Mouse (Mus musculus): ENCODE data around the gene Nfia.

Gene Nfia

GRCm38 (mm10) chr4:97783073-97783879, 10.7 kb downstream of the Nfia start:
- no peak for DNase-seq (ENCODE audit: low spot score in 2 of 2)

DNA sequence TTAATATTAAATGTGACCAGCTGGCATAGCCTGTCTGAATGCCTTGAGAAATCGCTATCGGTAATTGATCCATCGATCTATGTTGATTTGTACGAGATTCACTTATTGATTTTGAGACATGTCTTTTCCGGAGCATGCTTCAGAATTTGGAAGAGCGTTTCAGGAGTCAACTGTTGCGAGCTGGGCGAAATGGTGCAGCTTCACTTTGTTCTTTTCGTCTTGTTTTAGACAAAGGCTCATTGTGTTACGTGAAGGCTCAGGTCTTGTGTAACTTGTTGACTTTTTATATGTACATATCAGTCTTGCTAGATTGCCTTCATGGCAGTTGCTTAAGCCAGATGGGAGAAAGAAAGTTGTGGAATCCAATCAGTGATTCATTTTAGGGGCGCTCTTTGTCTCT, 11.7 kb downstream of the Nfia start:
- no peak for DNase-seq (ENCODE audit: low spot score in 2 of 2)

- DNase-seq (ENCODE audit: low spot score in 2 of 2): no peak
Measured at GRCm38 (mm10) chr4:97785547-97786271, 13.2 kb downstream of the Nfia start.

DNA sequence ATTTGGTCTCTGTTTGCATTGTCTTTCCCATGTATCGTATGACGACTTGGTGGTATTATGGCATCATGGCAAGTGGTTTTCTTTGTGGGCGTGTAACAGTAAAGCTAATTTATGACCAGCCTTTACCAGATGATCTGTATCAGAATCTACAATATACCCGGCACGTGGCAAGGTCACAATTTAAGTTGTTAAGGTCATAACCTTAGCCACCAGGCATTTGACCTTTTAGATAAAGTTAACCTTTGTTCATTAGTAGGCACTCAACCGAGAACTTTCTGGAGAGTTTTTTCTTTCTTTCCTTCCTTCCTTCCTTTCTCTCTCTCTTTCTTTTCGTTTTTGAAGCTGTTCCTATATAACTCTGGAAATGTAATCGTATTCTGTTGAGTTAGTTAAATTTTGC, 14.0 kb downstream of the Nfia start:
- no peak for DNase-seq (ENCODE audit: low spot score in 2 of 2)

DNA sequence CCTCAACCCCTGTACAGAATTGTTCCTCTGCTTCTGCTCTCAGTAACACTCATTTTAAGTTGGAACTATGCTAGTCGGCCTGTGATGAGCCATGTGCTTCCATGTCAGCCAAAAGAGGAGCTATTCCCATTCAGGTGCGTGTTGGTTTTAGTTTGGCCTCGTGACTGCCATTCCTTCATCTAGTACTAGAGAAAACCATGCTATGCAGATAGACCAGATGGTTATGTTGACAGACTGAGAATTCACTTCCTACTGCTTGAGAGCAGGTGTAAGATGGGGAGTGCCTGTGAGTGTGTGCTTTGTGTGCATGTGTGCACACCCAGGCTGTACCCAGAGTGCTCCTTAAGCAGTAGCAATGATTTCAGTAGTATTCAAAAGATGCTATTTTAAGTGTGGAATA, 15.0 kb downstream of the Nfia start:
- DNase-seq (ENCODE audit: low spot score in 2 of 2): no peak

- DNase-seq (ENCODE audit: low spot score in 2 of 2): no peak
Measured at GRCm38 (mm10) chr4:97788537-97788936, 16.0 kb downstream of the Nfia start.

- DNase-seq (ENCODE audit: low spot score in 2 of 2): no peak
Measured at GRCm38 (mm10) chr4:97793931-97794330, 21.4 kb downstream of the Nfia start.

- DNase-seq (ENCODE audit: low spot score in 2 of 2): no peak
Measured at GRCm38 (mm10) chr4:97794865-97795264, 22.3 kb downstream of the Nfia start.

DNA sequence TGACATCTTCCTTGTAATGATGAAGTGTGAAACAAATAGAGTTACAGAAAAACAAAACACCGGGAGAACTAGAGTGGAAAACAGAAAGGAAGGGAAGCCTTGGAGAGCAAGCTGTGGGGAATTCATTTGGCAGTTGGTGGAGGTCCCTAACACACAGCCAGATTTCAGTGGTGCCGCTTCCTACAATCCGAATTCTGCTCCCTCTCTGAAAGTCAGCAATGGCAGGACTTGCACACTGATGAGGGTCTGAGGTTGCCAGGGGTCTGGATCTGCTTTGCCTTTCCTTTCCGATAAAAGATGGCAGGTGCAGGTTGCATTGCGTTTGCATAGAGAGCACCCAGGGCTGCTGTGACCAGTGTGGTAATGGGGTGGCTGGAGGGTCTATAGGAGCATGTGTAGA, 23.4 kb downstream of the Nfia start:
- DNase-seq (ENCODE audit: low spot score in 2 of 2): no peak

GRCm38 (mm10) chr4:97796505-97796904, 24.0 kb downstream of the Nfia start:
- DNase-seq (ENCODE audit: low spot score in 2 of 2): no peak

DNA sequence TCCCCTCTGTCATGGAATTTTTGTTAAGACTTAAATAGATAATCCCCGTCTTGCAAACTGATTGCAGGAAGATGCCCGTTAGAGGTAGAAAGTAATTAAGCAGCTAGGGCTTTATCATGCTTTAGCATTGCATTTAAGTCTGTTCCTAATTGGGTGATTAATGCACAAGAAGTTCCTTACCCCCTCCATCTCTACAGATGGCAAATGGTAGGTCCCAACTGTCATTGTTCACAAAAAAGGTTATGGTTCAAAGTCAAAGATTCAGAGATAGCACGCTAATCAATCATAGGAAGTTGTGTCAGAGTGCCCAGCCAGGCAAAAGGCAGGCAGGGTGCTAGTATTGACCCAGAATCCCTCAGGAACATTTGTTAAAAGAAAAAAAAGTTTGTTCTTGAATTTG, 31.3 kb downstream of the Nfia start:
- DNase-seq (ENCODE audit: low spot score in 2 of 2): no peak

- no peak for DNase-seq (ENCODE audit: low spot score in 2 of 2)
Measured at GRCm38 (mm10) chr4:97804638-97805037, 32.1 kb downstream of the Nfia start.

DNA sequence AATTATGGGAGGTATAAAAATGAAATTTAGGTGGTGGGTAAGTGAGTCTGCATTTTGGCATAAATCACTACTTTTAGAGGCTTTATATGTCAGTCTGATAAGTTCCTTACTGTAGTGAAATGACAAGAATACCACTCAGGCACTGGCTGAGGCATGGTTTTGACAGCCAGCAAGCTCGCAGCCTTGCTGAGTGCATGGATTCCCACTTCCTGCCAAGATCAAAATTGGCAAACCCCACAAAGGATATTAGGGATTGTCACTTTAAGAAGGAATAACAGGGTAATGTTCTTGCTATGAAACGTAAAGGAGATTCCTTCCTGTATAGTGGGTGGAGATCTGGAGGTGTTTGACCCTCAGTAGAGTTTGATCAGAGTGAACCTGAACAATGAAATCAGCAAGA, 32.7 kb downstream of the Nfia start:
- no peak for DNase-seq (ENCODE audit: low spot score in 2 of 2)

DNA sequence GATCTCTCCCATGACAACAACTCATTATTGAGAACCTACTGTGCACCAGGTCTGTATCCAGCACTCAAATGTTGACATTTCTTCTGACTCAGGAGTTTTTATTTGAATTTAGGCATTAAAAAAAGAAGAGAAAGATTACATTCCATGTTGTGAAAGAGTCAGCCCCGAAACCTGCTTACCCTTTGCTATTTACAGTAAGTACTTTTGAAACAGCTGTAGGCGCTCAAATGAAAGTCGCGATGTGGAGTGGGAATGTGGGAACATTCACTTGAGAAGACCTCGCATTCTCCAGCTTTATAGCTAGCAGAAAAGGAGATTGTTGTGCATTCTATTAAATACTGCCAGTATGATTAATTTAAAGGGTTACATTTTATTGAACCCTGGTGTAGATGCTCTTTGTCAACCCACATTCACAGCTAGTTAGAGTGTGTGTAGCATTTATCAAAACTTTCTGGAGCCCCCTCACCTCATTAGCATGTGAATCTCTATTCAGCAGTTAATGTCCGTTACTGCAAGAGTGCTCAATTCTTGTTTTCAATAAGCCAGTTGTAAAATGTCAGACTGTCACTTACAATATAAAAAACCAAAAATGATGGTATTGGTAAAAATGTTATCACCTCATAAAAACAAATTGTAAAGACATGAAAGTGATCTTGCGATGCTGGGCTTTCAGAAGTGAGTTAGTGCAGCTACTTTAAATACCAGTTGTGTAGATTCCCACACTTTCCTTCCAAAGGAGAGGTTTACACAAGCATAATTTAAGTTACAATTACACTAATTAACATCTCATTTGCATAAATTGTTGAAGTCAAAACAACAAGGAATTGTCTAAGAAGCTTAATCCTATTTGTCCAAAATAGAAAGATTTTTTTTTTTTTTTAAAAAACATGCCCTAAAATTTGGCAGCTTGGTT, 33.6 kb downstream of the Nfia start:
- DNase-seq (ENCODE audit: low spot score in 2 of 2): no peak

GRCm38 (mm10) chr4:97806924-97807323, 34.4 kb downstream of the Nfia start:
- no peak for DNase-seq (ENCODE audit: low spot score in 2 of 2)

- no peak for DNase-seq (ENCODE audit: low spot score in 2 of 2)
Measured at GRCm38 (mm10) chr4:97808885-97809284, 36.4 kb downstream of the Nfia start.

DNA sequence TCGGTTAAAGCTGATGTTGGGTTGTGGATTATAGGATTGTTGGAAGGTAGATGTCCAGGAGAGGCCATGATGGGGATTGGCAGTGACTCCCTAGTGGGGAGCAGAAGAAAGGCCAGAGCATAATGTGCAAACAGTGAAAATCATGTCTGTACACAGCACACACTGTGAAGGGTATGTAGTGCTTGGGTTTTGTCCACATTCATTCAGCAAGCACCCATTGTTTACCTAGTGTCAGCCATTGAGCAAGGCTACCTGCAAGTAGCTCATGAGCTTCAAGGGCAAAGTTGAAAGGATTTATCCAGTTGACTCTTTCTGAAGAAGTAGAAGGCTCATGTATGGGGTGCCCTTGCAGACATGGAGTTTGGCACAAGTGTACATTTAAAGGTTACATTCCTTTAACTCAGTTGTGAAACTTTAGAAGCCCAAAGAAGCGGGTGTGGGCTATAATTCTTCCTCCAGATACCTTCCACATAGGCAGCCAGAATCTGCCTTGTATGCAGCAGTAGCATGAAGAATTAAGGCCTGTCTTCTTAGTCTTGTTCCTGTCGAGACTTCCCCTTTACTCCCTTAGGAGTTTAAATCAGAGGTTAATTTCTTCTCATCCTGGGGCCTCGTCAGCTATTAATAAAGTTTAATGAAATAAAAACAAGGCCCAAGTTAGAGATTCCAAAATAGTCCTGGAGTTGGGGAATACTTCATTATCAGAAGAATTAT, 37.2 kb downstream of the Nfia start:
- no peak for DNase-seq (ENCODE audit: low spot score in 2 of 2)

GRCm38 (mm10) chr4:97810348-97810939, 37.9 kb downstream of the Nfia start:
- DNase-seq (ENCODE audit: low spot score in 2 of 2): no peak

DNA sequence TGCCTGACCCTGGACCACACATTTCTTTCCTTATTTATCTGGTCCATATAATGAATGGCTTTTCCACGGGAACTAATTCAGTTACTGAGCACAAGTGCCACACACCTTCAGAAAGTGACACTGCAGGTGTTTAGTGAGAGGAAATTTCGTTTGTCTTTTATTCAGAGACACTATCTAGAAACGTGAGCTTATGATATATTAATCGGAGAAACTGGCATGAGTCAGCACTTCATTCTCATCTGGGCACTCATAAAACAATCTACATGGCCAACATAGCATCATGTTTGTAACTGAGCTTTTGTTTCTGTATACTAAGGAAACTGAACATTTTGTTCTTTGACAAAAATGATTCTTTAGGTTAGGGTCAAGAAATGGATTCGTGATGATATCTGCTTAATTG, 40.5 kb downstream of the Nfia start:
- DNase-seq (ENCODE audit: low spot score in 2 of 2): no peak

- DNase-seq (ENCODE audit: low spot score in 2 of 2): no peak
Measured at GRCm38 (mm10) chr4:97813996-97814395, 41.5 kb downstream of the Nfia start.

DNA sequence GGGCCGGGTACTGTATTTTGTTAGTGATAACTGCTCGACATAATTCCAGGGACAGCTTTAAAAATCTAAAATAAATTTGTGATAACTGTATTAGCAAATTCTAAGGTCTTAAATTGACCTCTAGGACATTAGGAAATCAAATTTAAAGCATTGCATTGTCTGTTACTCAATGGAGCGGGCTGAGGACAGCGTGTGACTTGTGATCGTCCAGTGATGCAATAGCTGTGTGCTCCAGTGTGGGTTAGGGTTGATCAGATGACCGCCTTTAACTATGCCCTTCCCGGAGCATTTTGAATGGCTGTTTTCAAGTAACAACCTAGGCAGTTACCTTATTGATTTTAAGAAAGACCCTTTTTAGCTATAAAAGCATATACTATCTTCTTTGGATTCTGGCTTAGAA, 42.0 kb downstream of the Nfia start:
- DNase-seq (ENCODE audit: low spot score in 2 of 2): no peak
